Mouse (Mus musculus) limb, embryonic 12.5 days (tissue): Measurements from ENCODE around the gene Ppp1r14c. TPM values are rescaled to one million over a fixed set of nuclear protein-coding genes. Genes with fewer than 3 reads are reported as not detected.
"Not testable (repeated sequence)": the region's sequence is repeated elsewhere in the genome, so short reads cannot be mapped to it uniquely, and the experiment has no call there.

Experiments used
- ATAC-seq: fragments of 200-750 bp; cut with Nextera tagmentation; 2 replicates; pipeline ENCODE4 v1.8.0; 2017; ENCODE audit warnings: low read depth, moderate TSS enrichment; ENCODE audit not compliant: insufficient number of reproducible peaks, insufficient read depth, low FRiP score, low TSS enrichment
- H3K27ac ChIP-seq: fragments of 300-500 bp; sonication (generic); 2 replicates; pipeline ENCODE4 v1.5.1; 2016; ENCODE audit warnings: mild to moderate bottlenecking, moderate library complexity
- H3K27me3 ChIP-seq: fragments of 300-500 bp; sonication (generic); 2 replicates; pipeline ENCODE4 v1.6.1; 2016; ENCODE audit warnings: mild to moderate bottlenecking, moderate library complexity
- H3K36me3 ChIP-seq: fragments of 300-500 bp; sonication (generic); 2 replicates; pipeline ENCODE4 v1.6.1; 2016; ENCODE audit warnings: mild to moderate bottlenecking, moderate library complexity
- H3K4me1 ChIP-seq: fragments of 300-500 bp; sonication (generic); replicated peaks from 2 replicates; pipeline ENCODE4 v1.6.1; 2016
- H3K4me2 ChIP-seq: fragments of 300-500 bp; sonication (generic); 2 replicates; pipeline ENCODE4 v1.6.1; 2016; ENCODE audit warnings: mild to moderate bottlenecking, moderate library complexity
- H3K4me3 ChIP-seq: fragments of 300-500 bp; sonication (generic); replicated peaks from 2 replicates; pipeline ENCODE4 v1.5.1; 2016; ENCODE audit warnings: mild to moderate bottlenecking
- H3K9ac ChIP-seq: fragments of 300-500 bp; sonication (generic); replicated peaks from 2 replicates; pipeline ENCODE4 v1.6.1; 2016; ENCODE audit warnings: mild to moderate bottlenecking, moderate library complexity
- H3K9me3 ChIP-seq: fragments of 300-500 bp; sonication (generic); 2 replicates; pipeline ENCODE4 v1.6.1; 2016; ENCODE audit warnings: mild to moderate bottlenecking, moderate library complexity
- WGBS: fragments of 180-500 bp; shearing (Covaris S2); methylation state at CpG from one replicate; pipeline ENCODE4 v1.1.7; 2016; 5-methylcytosine and 5-hydroxymethylcytosine counted together
- polyA plus RNA-seq: library from polyadenylated mRNA; unstranded; fragments of >200 nt; fragmentation: Nextera tagmentation; extraction: Ambion mirVana; gene quantifications from 2 replicates; pipeline ENCODE4 v1.2.1, GENCODE M21; 2016

The Ppp1r14c gene
- polyA plus RNA-seq, 1 experiment from 2014 or later: 4.1 TPM

GRCm38 (mm10) chr10:3427689-3428399 lies 62.0 kb downstream of the Ppp1r14c start:
- no peaks in the 10 kb centered on the region for H3K27me3 ChIP-seq
- no peak overlapping the region for H3K4me2 ChIP-seq
- no peak for ATAC-seq
- no peaks in the 10 kb centered on the region for H3K4me1 ChIP-seq
- H3K4me3 ChIP-seq: no peak overlapping the region
- 75% methylated on average over 3 of the region's 3 CpGs for WGBS
- no peak overlapping the region for H3K27ac ChIP-seq
- H3K9me3 ChIP-seq: no peaks in the 10 kb centered on the region
- H3K9ac ChIP-seq: no peak overlapping the region
- no peaks in the 10 kb centered on the region for H3K36me3 ChIP-seq

GRCm38 (mm10) chr10:3434848-3435474 lies 69.1 kb downstream of the Ppp1r14c start:
- H3K9me3 ChIP-seq: peaks cover 11% of the 10 kb centered on the region; the same call in 1 of the 2 replicates
- no peak overlapping the region for H3K27ac ChIP-seq
- H3K9ac ChIP-seq: no peak overlapping the region
- ATAC-seq: no peak
- no peak overlapping the region for H3K4me3 ChIP-seq
- no peaks in the 10 kb centered on the region for H3K27me3 ChIP-seq
- WGBS: 93% methylated on average over 8 of the region's 8 CpGs
- H3K4me1 ChIP-seq: no peaks in the 10 kb centered on the region
- H3K36me3 ChIP-seq: no peaks in the 10 kb centered on the region
- H3K4me2 ChIP-seq: no peak overlapping the region

GRCm38 (mm10) chr10:3440722-3441471 lies 75.0 kb downstream of the Ppp1r14c start:
- H3K9me3 ChIP-seq: no peaks in the 10 kb centered on the region
- H3K27ac ChIP-seq: no peak overlapping the region
- H3K4me3 ChIP-seq: no peak overlapping the region
- no peak for ATAC-seq
- H3K36me3 ChIP-seq: no peaks in the 10 kb centered on the region
- 64% methylated on average over 2 of the region's 2 CpGs for WGBS
- no peaks in the 10 kb centered on the region for H3K27me3 ChIP-seq
- H3K4me1 ChIP-seq: no peaks in the 10 kb centered on the region
- no peak overlapping the region for H3K4me2 ChIP-seq
- H3K9ac ChIP-seq: no peak overlapping the region

- WGBS: 90% methylated on average over 10 of the region's 10 CpGs
- not testable (repeated sequence) for H3K4me2 ChIP-seq, H3K4me1 ChIP-seq, ATAC-seq, H3K27me3 ChIP-seq, H3K4me3 ChIP-seq, H3K9me3 ChIP-seq, H3K36me3 ChIP-seq, H3K9ac ChIP-seq, H3K27ac ChIP-seq
Observed at GRCm38 (mm10) chr10:3446748-3447147, 80.9 kb downstream of the Ppp1r14c start.

- Histone ChIP-seq H3K27me3 (no peaks in the 10 kb centered on the region), H3K9me3 (no peaks in the 10 kb centered on the region), H3K9ac (no peak overlapping the region), H3K4me3 (no peak overlapping the region), H3K4me1 (no peaks in the 10 kb centered on the region), H3K27ac (no peak overlapping the region), H3K4me2 (no peak overlapping the region), H3K36me3 (no peaks in the 10 kb centered on the region)
- 91% methylated on average over 5 of the region's 5 CpGs for WGBS
- no peak for ATAC-seq
Observed at GRCm38 (mm10) chr10:3448699-3449098, 82.8 kb downstream of the Ppp1r14c start.

- Histone ChIP-seq H3K4me3 (no peak overlapping the region), H3K36me3 (no peaks in the 10 kb centered on the region), H3K27ac (no peak overlapping the region), H3K4me2 (no peak overlapping the region), H3K27me3 (no peaks in the 10 kb centered on the region), H3K4me1 (no peaks in the 10 kb centered on the region), H3K9ac (no peak overlapping the region), H3K9me3 (no peaks in the 10 kb centered on the region)
- ATAC-seq: no peak
- 81% methylated on average over 4 of the region's 4 CpGs for WGBS
Observed at GRCm38 (mm10) chr10:3451930-3452329, 86.1 kb downstream of the Ppp1r14c start.

GRCm38 (mm10) chr10:3452822-3453475 lies 87.1 kb downstream of the Ppp1r14c start:
- Histone ChIP-seq H3K4me3 (no peak overlapping the region), H3K36me3 (no peaks in the 10 kb centered on the region), H3K4me2 (no peak overlapping the region), H3K27ac (no peak overlapping the region), H3K9ac (no peak overlapping the region), H3K27me3 (no peaks in the 10 kb centered on the region), H3K9me3 (no peaks in the 10 kb centered on the region), H3K4me1 (no peaks in the 10 kb centered on the region)
- WGBS: 76% methylated on average over 3 of the region's 3 CpGs
- no peak for ATAC-seq

- Histone ChIP-seq H3K36me3 (no peaks in the 10 kb centered on the region), H3K27me3 (no peaks in the 10 kb centered on the region), H3K4me2 (no peak overlapping the region), H3K9ac (no peak overlapping the region), H3K9me3 (no peaks in the 10 kb centered on the region), H3K4me1 (no peaks in the 10 kb centered on the region), H3K27ac (no peak overlapping the region), H3K4me3 (no peak overlapping the region)
- WGBS: 85% methylated on average over 1 of the region's 1 CpGs
- ATAC-seq: no peak
Observed at GRCm38 (mm10) chr10:3458686-3459085, 92.8 kb downstream of the Ppp1r14c start.

- ATAC-seq: no peak
- WGBS: 81% methylated on average over 1 of the region's 1 CpGs
- Histone ChIP-seq H3K4me1 (no peaks in the 10 kb centered on the region), H3K4me3 (no peak overlapping the region), H3K27me3 (no peaks in the 10 kb centered on the region), H3K36me3 (no peaks in the 10 kb centered on the region), H3K9ac (no peak overlapping the region), H3K9me3 (no peaks in the 10 kb centered on the region), H3K4me2 (no peak overlapping the region), H3K27ac (no peak overlapping the region)
Observed at GRCm38 (mm10) chr10:3460841-3461240, 95.0 kb downstream of the Ppp1r14c start.

GRCm38 (mm10) chr10:3466135-3466626 lies 100.3 kb downstream of the Ppp1r14c start:
- no peak overlapping the region for H3K4me2 ChIP-seq
- H3K9ac ChIP-seq: no peak overlapping the region
- H3K27ac ChIP-seq: no peak overlapping the region
- H3K4me3 ChIP-seq: no peak overlapping the region
- no peaks in the 10 kb centered on the region for H3K27me3 ChIP-seq
- WGBS: 87% methylated on average over 4 of the region's 4 CpGs
- no peaks in the 10 kb centered on the region for H3K36me3 ChIP-seq
- no peaks in the 10 kb centered on the region for H3K9me3 ChIP-seq
- no peak for ATAC-seq
- no peaks in the 10 kb centered on the region for H3K4me1 ChIP-seq

GRCm38 (mm10) chr10:3468590-3468989 lies 102.7 kb downstream of the Ppp1r14c start:
- Histone ChIP-seq H3K27me3 (no peaks in the 10 kb centered on the region), H3K36me3 (no peaks in the 10 kb centered on the region), H3K27ac (no peak overlapping the region), H3K9ac (no peak overlapping the region), H3K4me3 (no peak overlapping the region), H3K4me2 (no peak overlapping the region), H3K9me3 (no peaks in the 10 kb centered on the region), H3K4me1 (no peaks in the 10 kb centered on the region)
- no peak for ATAC-seq
- 85% methylated on average over 4 of the region's 4 CpGs for WGBS
